Mouse (Mus musculus) T-cell, adult 2 months (primary cell): ENCODE measurements around the gene Npas1.
A peak's percentile ranks its signal among the peaks of the same experiment; 100 is the strongest.

Experiments used
- DNase-seq: peaks from one replicate; pipeline ENCODE4 v3.0.0; 2022; ENCODE audit warnings: low spot score

Gene Npas1

GRCm38 (mm10) chr7:16477628-16478027 lies at the start of gene Npas1:
Gene Npas1 (minus strand): TSS chr7:16477728.
- DNase-seq: no peak

GRCm38 (mm10) chr7:16525995-16526394 lies 48.5 kb upstream of the Npas1 start:
- DNase-seq: no peak

- DNase-seq: no peak
Observed at GRCm38 (mm10) chr7:16525448-16525847, 47.9 kb upstream of the Npas1 start.

- no peak for DNase-seq
Observed at GRCm38 (mm10) chr7:16524308-16524707, 46.8 kb upstream of the Npas1 start.

- no peak for DNase-seq
Observed at GRCm38 (mm10) chr7:16519310-16519709, 41.8 kb upstream of the Npas1 start.

- no peak for DNase-seq
Observed at GRCm38 (mm10) chr7:16517198-16517597, 39.7 kb upstream of the Npas1 start.

- DNase-seq: peak; percentile 49
Observed at GRCm38 (mm10) chr7:16507284-16507683, 29.8 kb upstream of the Npas1 start.

GRCm38 (mm10) chr7:16505226-16505593 lies 27.7 kb upstream of the Npas1 start:
- DNase-seq: no peak

GRCm38 (mm10) chr7:16504573-16505225 lies 27.2 kb upstream of the Npas1 start:
- no peak for DNase-seq

GRCm38 (mm10) chr7:16501571-16501970 lies 24.0 kb upstream of the Npas1 start:
- DNase-seq: no peak

- DNase-seq: no peak
Observed at GRCm38 (mm10) chr7:16499671-16500104, 22.2 kb upstream of the Npas1 start.

- no peak for DNase-seq
Observed at GRCm38 (mm10) chr7:16496260-16496659, 18.7 kb upstream of the Npas1 start.

- peak; percentile 42 for DNase-seq
Observed at GRCm38 (mm10) chr7:16493361-16493760, 15.8 kb upstream of the Npas1 start.

GRCm38 (mm10) chr7:16492211-16492610 lies 14.7 kb upstream of the Npas1 start:
- DNase-seq: no peak

GRCm38 (mm10) chr7:16491759-16492158 lies 14.2 kb upstream of the Npas1 start:
- peak; percentile 66 for DNase-seq

GRCm38 (mm10) chr7:16489948-16490347 lies 12.4 kb upstream of the Npas1 start:
- no peak for DNase-seq

- DNase-seq: no peak
Observed at GRCm38 (mm10) chr7:16488816-16489215, 11.3 kb upstream of the Npas1 start.

- DNase-seq: no peak
Observed at GRCm38 (mm10) chr7:16476600-16476989, 933 bp downstream of the Npas1 start.

GRCm38 (mm10) chr7:16475764-16476599 lies 1.5 kb downstream of the Npas1 start:
- DNase-seq: no peak

- no peak for DNase-seq
Observed at GRCm38 (mm10) chr7:16475321-16475720, 2.2 kb downstream of the Npas1 start.

- no peak for DNase-seq
Observed at GRCm38 (mm10) chr7:16474445-16474844, 3.1 kb downstream of the Npas1 start.

GRCm38 (mm10) chr7:16473847-16474246 lies 3.7 kb downstream of the Npas1 start:
- no peak for DNase-seq

- no peak for DNase-seq
Observed at GRCm38 (mm10) chr7:16472116-16472709, 5.3 kb downstream of the Npas1 start.
